Mouse (Mus musculus) liver, embryonic 12.5 days (tissue): ENCODE results near the gene Slc41a2. TPM values are rescaled to one million over a fixed set of nuclear protein-coding genes. Genes with fewer than 3 reads are reported as not detected.
A peak's percentile ranks its signal among the peaks of the same experiment; 100 is the strongest.

Experiments used
- ATAC-seq: fragments of 200-750 bp; cut with Nextera tagmentation; 2 replicates; pipeline ENCODE4 v1.8.0; 2017; ENCODE audit warnings: moderate number of reproducible peaks, mild to moderate bottlenecking, moderate library complexity
- H3K27ac ChIP-seq: fragments of 300-500 bp; sonication (generic); 2 replicates; pipeline ENCODE4 v1.5.1; 2016; ENCODE audit warnings: mild to moderate bottlenecking
- H3K27me3 ChIP-seq: fragments of 300-500 bp; sonication (generic); replicated peaks from 2 replicates; pipeline ENCODE4 v1.6.1; 2016; ENCODE audit warnings: mild to moderate bottlenecking, moderate library complexity
- H3K36me3 ChIP-seq: fragments of 300-500 bp; sonication (generic); 2 replicates; pipeline ENCODE4 v1.6.1; 2016; ENCODE audit warnings: mild to moderate bottlenecking, moderate library complexity
- H3K4me1 ChIP-seq: fragments of 300-500 bp; sonication (generic); 2 replicates; pipeline ENCODE4 v1.6.1; 2016
- H3K4me2 ChIP-seq: fragments of 300-500 bp; sonication (generic); 2 replicates; pipeline ENCODE4 v1.6.1; 2016; ENCODE audit warnings: mild to moderate bottlenecking, moderate library complexity
- H3K4me3 ChIP-seq: fragments of 300-500 bp; sonication (generic); 2 replicates; pipeline ENCODE4 v1.5.1; 2016; ENCODE audit warnings: mild to moderate bottlenecking, moderate library complexity
- H3K9ac ChIP-seq: fragments of 300-500 bp; sonication (generic); 2 replicates; pipeline ENCODE4 v1.6.1; 2016; ENCODE audit warnings: mild to moderate bottlenecking, moderate library complexity
- H3K9me3 ChIP-seq: fragments of 300-500 bp; sonication (generic); replicated peaks from 2 replicates; pipeline ENCODE4 v1.6.1; 2016; ENCODE audit warnings: mild to moderate bottlenecking, moderate library complexity
- WGBS: fragments of 180-500 bp; shearing (Covaris S2); methylation state at CpG from one replicate; pipeline ENCODE4 v1.1.7; 2016; ENCODE audit not compliant: insufficient replicate concordance; 5-methylcytosine and 5-hydroxymethylcytosine counted together
- polyA plus RNA-seq: library from polyadenylated mRNA; unstranded; fragments of >200 nt; fragmentation: Nextera tagmentation; extraction: Ambion mirVana; gene quantifications from 2 replicates; pipeline ENCODE4 v1.2.1, GENCODE M21; 2016

Gene Slc41a2
- polyA plus RNA-seq, 1 experiment from 2014 or later, result 0.11 TPM

GRCm38 (mm10) chr10:83215559-83215958 is 122.1 kb downstream of the Slc41a2 start:
- WGBS, result 36% methylated on average over 5 of the region's 5 CpGs
- no peaks in the 10 kb centered on the region for H3K36me3 ChIP-seq
- ATAC-seq, result no peak

GRCm38 (mm10) chr10:83212618-83213017 is 125.1 kb downstream of the Slc41a2 start:
- 78% methylated on average over 4 of the region's 4 CpGs for WGBS
- H3K9me3 ChIP-seq, result no peaks in the 10 kb centered on the region
- H3K4me1 ChIP-seq, result no peaks in the 10 kb centered on the region
- 0 out of 2 replicates have a peak, but pooled peaks cover 9% of the 10 kb centered on the region for H3K27me3 ChIP-seq
- ATAC-seq, result no peak
- no peak overlapping the region for H3K27ac ChIP-seq
- H3K9ac ChIP-seq, result no peak overlapping the region
- H3K4me3 ChIP-seq, result no peak overlapping the region
- no peaks in the 10 kb centered on the region for H3K36me3 ChIP-seq
- no peak overlapping the region for H3K4me2 ChIP-seq

More at GRCm38 (mm10) chr10:83215559-83215958, 122.1 kb downstream of the Slc41a2 start:
- H3K4me3 ChIP-seq, result no peak overlapping the region
- no peak overlapping the region for H3K4me2 ChIP-seq
- no peaks in the 10 kb centered on the region for H3K9me3 ChIP-seq
- no peak overlapping the region for H3K27ac ChIP-seq
- H3K27me3 ChIP-seq, result 0 out of 2 replicates have a peak, but pooled peaks cover 9% of the 10 kb centered on the region
- H3K9ac ChIP-seq, result no peak overlapping the region
- H3K4me1 ChIP-seq, result no peaks in the 10 kb centered on the region

- Histone ChIP-seq H3K9me3 (no peaks in the 10 kb centered on the region), H3K36me3 (no peaks in the 10 kb centered on the region), H3K27ac (no peak overlapping the region), H3K4me1 (no peaks in the 10 kb centered on the region), H3K27me3 (0 out of 2 replicates have a peak, but pooled peaks cover 9% of the 10 kb centered on the region), H3K4me2 (no peak overlapping the region), H3K9ac (no peak overlapping the region), H3K4me3 (no peak overlapping the region)
- no peak for ATAC-seq
- WGBS, result 41% methylated on average over 6 of the region's 6 CpGs
These were observed 126.6 kb downstream of the Slc41a2 start for GRCm38 (mm10) chr10:83210968-83211583.

- Histone ChIP-seq H3K27ac (no peak overlapping the region), H3K4me2 (no peak overlapping the region), H3K4me3 (no peak overlapping the region), H3K9ac (no peak overlapping the region), H3K36me3 (no peaks in the 10 kb centered on the region), H3K9me3 (no peaks in the 10 kb centered on the region), H3K27me3 (0 out of 2 replicates have a peak, but pooled peaks cover 9% of the 10 kb centered on the region), H3K4me1 (no peaks in the 10 kb centered on the region)
- no peak for ATAC-seq
- 78% methylated on average over 16 of the region's 16 CpGs for WGBS
These were observed 127.6 kb downstream of the Slc41a2 start for GRCm38 (mm10) chr10:83210122-83210521.

GRCm38 (mm10) chr10:83209388-83209787 is 128.3 kb downstream of the Slc41a2 start:
- Histone ChIP-seq H3K9me3 (no peaks in the 10 kb centered on the region), H3K4me3 (no peak overlapping the region), H3K4me1 (no peaks in the 10 kb centered on the region), H3K36me3 (no peaks in the 10 kb centered on the region), H3K27ac (no peak overlapping the region), H3K4me2 (no peak overlapping the region), H3K27me3 (0 out of 2 replicates have a peak, but pooled peaks cover 9% of the 10 kb centered on the region), H3K9ac (no peak overlapping the region)
- WGBS, result 71% methylated on average over 12 of the region's 12 CpGs
- no peak for ATAC-seq

GRCm38 (mm10) chr10:83208436-83208835 is 129.2 kb downstream of the Slc41a2 start:
- Histone ChIP-seq H3K4me2 (no peak overlapping the region), H3K27ac (no peak overlapping the region), H3K36me3 (no peaks in the 10 kb centered on the region), H3K27me3 (0 out of 2 replicates have a peak, but pooled peaks cover 9% of the 10 kb centered on the region), H3K9me3 (no peaks in the 10 kb centered on the region), H3K9ac (no peak overlapping the region), H3K4me1 (no peaks in the 10 kb centered on the region), H3K4me3 (no peak overlapping the region)
- no peak for ATAC-seq
- WGBS, result 65% methylated on average over 7 of the region's 7 CpGs

GRCm38 (mm10) chr10:83202906-83203702 is 134.6 kb downstream of the Slc41a2 start:
- no peak for ATAC-seq

GRCm38 (mm10) chr10:83201525-83201924 is 136.2 kb downstream of the Slc41a2 start:
- no peak for ATAC-seq
- 65% methylated on average over 7 of the region's 7 CpGs for WGBS
- Histone ChIP-seq H3K27me3 (peaks cover 4% of the 10 kb centered on the region; the same call in 1 of the 2 replicates), H3K9me3 (no peaks in the 10 kb centered on the region), H3K9ac (no peak overlapping the region), H3K4me3 (no peak overlapping the region), H3K4me2 (no peak overlapping the region), H3K36me3 (no peaks in the 10 kb centered on the region), H3K4me1 (0 out of 2 replicates have a peak, but pooled peaks cover 4% of the 10 kb centered on the region), H3K27ac (no peak overlapping the region)

More at GRCm38 (mm10) chr10:83202906-83203702, 134.6 kb downstream of the Slc41a2 start:
- H3K4me2 ChIP-seq, result no peak overlapping the region
- H3K9me3 ChIP-seq, result no peaks in the 10 kb centered on the region
- H3K4me3 ChIP-seq, result no peak overlapping the region
- H3K9ac ChIP-seq, result no peak overlapping the region
- H3K36me3 ChIP-seq, result no peaks in the 10 kb centered on the region
- no peaks in the 10 kb centered on the region for H3K4me1 ChIP-seq
- H3K27me3 ChIP-seq, result peaks cover 4% of the 10 kb centered on the region; the same call in 1 of the 2 replicates
- 67% methylated on average over 14 of the region's 14 CpGs for WGBS
- H3K27ac ChIP-seq, result no peak overlapping the region

- no peaks in the 10 kb centered on the region for H3K36me3 ChIP-seq
- no peaks in the 10 kb centered on the region for H3K9me3 ChIP-seq
- H3K27ac ChIP-seq, result no peak overlapping the region
- 76% methylated on average over 9 of the region's 9 CpGs for WGBS
- no peak overlapping the region for H3K4me3 ChIP-seq
- H3K27me3 ChIP-seq, result peaks cover 4% of the 10 kb centered on the region; the same call in 1 of the 2 replicates
- 0 out of 2 replicates have a peak, but pooled peaks cover 8% of the 10 kb centered on the region for H3K4me1 ChIP-seq
- H3K9ac ChIP-seq, result no peak overlapping the region
- no peak for ATAC-seq
- no peak overlapping the region for H3K4me2 ChIP-seq
These were observed 138.4 kb downstream of the Slc41a2 start for GRCm38 (mm10) chr10:83199290-83199689.

GRCm38 (mm10) chr10:83198692-83199091 is 139.0 kb downstream of the Slc41a2 start:
- Histone ChIP-seq H3K9ac (no peak overlapping the region), H3K27ac (no peak overlapping the region), H3K4me1 (0 out of 2 replicates have a peak, but pooled peaks cover 8% of the 10 kb centered on the region), H3K4me3 (no peak overlapping the region), H3K36me3 (no peaks in the 10 kb centered on the region), H3K27me3 (peaks cover 4% of the 10 kb centered on the region; the same call in 1 of the 2 replicates), H3K9me3 (no peaks in the 10 kb centered on the region), H3K4me2 (no peak overlapping the region)
- ATAC-seq, result no peak
- WGBS, result 44% methylated on average over 5 of the region's 5 CpGs

- H3K4me2 ChIP-seq, result no peak overlapping the region
- no peak overlapping the region for H3K9ac ChIP-seq
- ATAC-seq, result peak; percentile 36; the same call in 1 of the 2 replicates
- H3K9me3 ChIP-seq, result no peaks in the 10 kb centered on the region
- H3K27me3 ChIP-seq, result peaks cover 4% of the 10 kb centered on the region; the same call in 1 of the 2 replicates
- H3K4me3 ChIP-seq, result no peak overlapping the region
- WGBS, result 39% methylated on average over 11 of the region's 11 CpGs
- H3K27ac ChIP-seq, result no peak overlapping the region
- no peaks in the 10 kb centered on the region for H3K36me3 ChIP-seq
- 0 out of 2 replicates have a peak, but pooled peaks cover 8% of the 10 kb centered on the region for H3K4me1 ChIP-seq
These were observed 139.9 kb downstream of the Slc41a2 start for GRCm38 (mm10) chr10:83197690-83198336.
